Mouse (Mus musculus) kidney, adult 9 months (tissue): ENCODE data around the gene Dnm3.

Experiments
- DNase-seq: peaks from one replicate; pipeline ENCODE4 v3.0.0; 2022

Dnm3 gene

GRCm38 (mm10) chr1:162323142-162323541, 154.7 kb downstream of the Dnm3 start:
- DNase-seq: no peak

GRCm38 (mm10) chr1:162313451-162314276, 164.2 kb downstream of the Dnm3 start:
- DNase-seq: peak; percentile 54

- DNase-seq: no peak
These were observed 165.2 kb downstream of the Dnm3 start for GRCm38 (mm10) chr1:162312621-162313020.

GRCm38 (mm10) chr1:162312152-162312551, 165.7 kb downstream of the Dnm3 start:
- DNase-seq: no peak

- DNase-seq: no peak
These were observed 172.6 kb downstream of the Dnm3 start for GRCm38 (mm10) chr1:162305247-162305646.

GRCm38 (mm10) chr1:162302480-162302879, 175.4 kb downstream of the Dnm3 start:
- DNase-seq: no peak

- peak; percentile 66 for DNase-seq
These were observed 178.1 kb downstream of the Dnm3 start for GRCm38 (mm10) chr1:162299558-162300319.

- no peak for DNase-seq
These were observed 179.3 kb downstream of the Dnm3 start for GRCm38 (mm10) chr1:162298527-162298926.

- no peak for DNase-seq
These were observed 182.4 kb downstream of the Dnm3 start for GRCm38 (mm10) chr1:162295443-162295842.

- DNase-seq: no peak
These were observed 183.3 kb downstream of the Dnm3 start for GRCm38 (mm10) chr1:162294572-162294910.

GRCm38 (mm10) chr1:162293732-162294571, 183.9 kb downstream of the Dnm3 start:
- DNase-seq: no peak

- peak; percentile 23 for DNase-seq
These were observed 190.9 kb downstream of the Dnm3 start for GRCm38 (mm10) chr1:162286910-162287309.

- peak; percentile 58 for DNase-seq
These were observed 195.9 kb downstream of the Dnm3 start for GRCm38 (mm10) chr1:162281981-162282381.

GRCm38 (mm10) chr1:162280052-162280451, 197.8 kb downstream of the Dnm3 start:
- no peak for DNase-seq

- peak; percentile 35 for DNase-seq
These were observed 201.8 kb downstream of the Dnm3 start for GRCm38 (mm10) chr1:162276011-162276410.

- DNase-seq: no peak
These were observed 203.1 kb downstream of the Dnm3 start for GRCm38 (mm10) chr1:162274674-162275248.

GRCm38 (mm10) chr1:162256912-162257607, 220.8 kb downstream of the Dnm3 start:
- DNase-seq: no peak

- DNase-seq: no peak
These were observed 222.9 kb downstream of the Dnm3 start for GRCm38 (mm10) chr1:162254944-162255343.

GRCm38 (mm10) chr1:162253971-162254641, 223.7 kb downstream of the Dnm3 start:
- DNase-seq: peak; percentile 33

GRCm38 (mm10) chr1:162252869-162253268, 225.0 kb downstream of the Dnm3 start:
- no peak for DNase-seq

GRCm38 (mm10) chr1:162247216-162247615, 230.6 kb downstream of the Dnm3 start:
- no peak for DNase-seq

GRCm38 (mm10) chr1:162243651-162243990, 234.2 kb downstream of the Dnm3 start:
- no peak for DNase-seq
